Mouse (Mus musculus) liver, postnatal 0 days (tissue): ENCODE measurements around the gene Cgref1.

Source experiments
- CTCF ChIP-seq: sonication (generic); IDR thresholded peaks from 2 replicates; pipeline ENCODE4 v1.5.1; 2016; ENCODE audit warnings: antibody characterized with exemption, low read depth
- EP300 ChIP-seq: IDR thresholded peaks from 2 replicates; pipeline ENCODE4 v1.6.1; 2016; ENCODE audit warnings: antibody characterized with exemption, low read depth, mild to moderate bottlenecking

DNA sequence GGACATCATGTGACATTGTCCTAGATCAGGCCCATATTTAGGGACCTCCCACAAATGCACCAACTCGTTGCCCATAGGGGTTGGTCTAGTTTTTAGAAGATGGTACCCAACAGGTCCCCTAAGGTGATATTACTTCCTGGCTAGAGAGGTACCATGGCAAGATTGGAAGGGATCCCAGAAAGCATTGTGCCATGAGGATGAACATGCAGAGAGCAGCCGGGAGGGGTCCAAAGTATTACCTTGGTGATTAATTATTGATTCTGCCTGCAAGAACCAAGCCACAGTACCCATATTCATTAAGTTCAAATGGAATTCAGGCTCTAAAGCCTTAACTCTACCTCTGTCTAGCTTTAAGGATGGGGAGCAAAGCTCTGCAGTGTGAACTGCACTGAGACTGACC lies 19.3 kb downstream of the Cgref1 start:
- TF ChIP-seq CTCF = no peak
- no peak for TF ChIP-seq EP300
